Mouse (Mus musculus) erythroblast, adult 5-6 weeks (primary cell): ENCODE data around the gene Vmn2r102. TPM values are rescaled to one million over a fixed set of nuclear protein-coding genes. Genes with fewer than 3 reads are reported as not detected.

Source experiments
- ATAC-seq: replicated peaks from 2 replicates; pipeline ENCODE4 v1.8.0; 2016; ENCODE audit warnings: moderate number of reproducible peaks, mild to moderate bottlenecking, moderate TSS enrichment, inconsistent platforms; ENCODE audit not compliant: poor library complexity, low FRiP score, severe bottlenecking
- total RNA-seq, 2 experiments: library from RNA; stranded (forward) in 1 of 2; stranded (reverse) in 1 of 2; fragments of 150-400 nt in 1 of 2; fragments of 200-764, 138-1000 nt in 1 of 2; gene quantifications; 2 replicates each; pipeline versions ENCODE4 v1.2.3 to v1.2.4; 2015 to 2017; ENCODE audit warnings: low replicate concordance in 2 of 2

Vmn2r102 gene
- total RNA-seq (2015; ENCODE audit: low replicate concordance) = not detected in 2 replicates
- 0.14 TPM in 1 of 2 replicates, not detected in the other for total RNA-seq (2017; ENCODE audit: low replicate concordance)

- no peak for ATAC-seq
Observed at GRCm38 (mm10) chr17:19660028-19660427, at the start of gene Vmn2r102. TSS of gene Vmn2r102 (plus strand) at chr17:19660328.

- no peak for ATAC-seq
Observed at GRCm38 (mm10) chr17:19629328-19629727, 30.8 kb upstream of the Vmn2r102 start.

GRCm38 (mm10) chr17:19658447-19658846 is 1.7 kb upstream of the Vmn2r102 start:
- no peak for ATAC-seq

- ATAC-seq = no peak
Observed at GRCm38 (mm10) chr17:19692062-19692461, 31.9 kb downstream of the Vmn2r102 start.

Other genes with a start within 250 kb of the Vmn2r102 start
- gene Vmn2r100, start 155.6 kb upstream of the Vmn2r102 start, total RNA-seq (2015; ENCODE audit: low replicate concordance) = not detected in 2 replicates
- gene Vmn2r100, start 155.6 kb upstream of the Vmn2r102 start, total RNA-seq (2017; ENCODE audit: low replicate concordance) = not detected in 2 replicates
- not detected in 2 replicates for gene Vmn2r101, start 83.1 kb upstream of the Vmn2r102 start, total RNA-seq (2015; ENCODE audit: low replicate concordance)
- not detected in 2 replicates for gene Vmn2r101, start 83.1 kb upstream of the Vmn2r102 start, total RNA-seq (2017; ENCODE audit: low replicate concordance)
- not detected in 2 replicates for gene Vmn2r103, start 113.0 kb downstream of the Vmn2r102 start, total RNA-seq (2015; ENCODE audit: low replicate concordance)
- 0.70 TPM in 1 of 2 replicates, not detected in the other for gene Vmn2r103, start 113.0 kb downstream of the Vmn2r102 start, total RNA-seq (2017; ENCODE audit: low replicate concordance)